Mouse (Mus musculus) stomach, postnatal 0 days (tissue): ENCODE measurements at regions not wholly inside any gene's neighbourhood (a gene's known extent, or its start where the extent isn't known, plus 50 kb on each side); places are given as distances from the start of the nearest gene placed in this dataset.

Experiments
- ATAC-seq: fragments of 200-750 bp; cut with Nextera tagmentation; 2 replicates; pipeline ENCODE4 v1.8.0; 2017; ENCODE audit not compliant: low FRiP score, low TSS enrichment
- DNase-seq: peaks from one replicate; pipeline ENCODE4 v3.0.0-alpha.2; 2016; ENCODE audit warnings: low spot score
- H3K27ac ChIP-seq: fragments of 300-500 bp; sonication (generic); replicated peaks from 2 replicates; pipeline ENCODE4 v1.5.1; 2014; ENCODE audit warnings: mild to moderate bottlenecking, control low read depth
- H3K27me3 ChIP-seq: fragments of 300-500 bp; sonication (generic); 2 replicates; pipeline ENCODE4 v1.6.1; 2014; ENCODE audit warnings: low read length; ENCODE audit not compliant: control insufficient read depth, insufficient read depth
- H3K36me3 ChIP-seq: fragments of 300-500 bp; sonication (generic); 2 replicates; pipeline ENCODE4 v1.6.1; 2014; ENCODE audit warnings: low read length, mixed read lengths; ENCODE audit not compliant: control insufficient read depth, insufficient read depth
- H3K4me1 ChIP-seq: fragments of 300-500 bp; sonication (generic); replicated peaks from 2 replicates; pipeline ENCODE4 v1.6.1; 2014; ENCODE audit warnings: antibody characterized with exemption; ENCODE audit not compliant: control insufficient read depth, insufficient read depth
- H3K4me2 ChIP-seq: fragments of 300-500 bp; sonication (generic); replicated peaks from 2 replicates; pipeline ENCODE4 v1.6.1; 2014; ENCODE audit warnings: low read depth, mild to moderate bottlenecking, control low read depth, moderate library complexity
- H3K4me3 ChIP-seq: fragments of 300-500 bp; sonication (generic); 2 replicates; pipeline ENCODE4 v1.5.1; 2014; ENCODE audit warnings: low read depth, low read length, control low read depth
- H3K9ac ChIP-seq: fragments of 300-500 bp; sonication (generic); 2 replicates; pipeline ENCODE4 v1.6.1; 2014; ENCODE audit warnings: mild to moderate bottlenecking, low read length, control low read depth, mixed read lengths
- H3K9me3 ChIP-seq: fragments of 300-500 bp; sonication (generic); 2 replicates; pipeline ENCODE4 v1.6.1; 2016; ENCODE audit warnings: low read length; ENCODE audit not compliant: control insufficient read depth
- CTCF ChIP-seq: IDR thresholded peaks from 2 replicates; pipeline ENCODE4 v1.5.1; 2016; ENCODE audit warnings: antibody characterized with exemption, low read depth, mild to moderate bottlenecking, moderate library complexity
- EP300 ChIP-seq: optimal IDR thresholded peaks from 2 replicates; pipeline ENCODE3; 2016; ENCODE audit warnings: antibody characterized with exemption
- WGBS: fragments of 180-500 bp; shearing (Covaris S2); extraction: QIAGEN DNeasy Blood & Tissue Kit; methylation state at CpG from one replicate; pipeline ENCODE4 v1.1.7; 2014; 5-methylcytosine and 5-hydroxymethylcytosine counted together

DNA sequence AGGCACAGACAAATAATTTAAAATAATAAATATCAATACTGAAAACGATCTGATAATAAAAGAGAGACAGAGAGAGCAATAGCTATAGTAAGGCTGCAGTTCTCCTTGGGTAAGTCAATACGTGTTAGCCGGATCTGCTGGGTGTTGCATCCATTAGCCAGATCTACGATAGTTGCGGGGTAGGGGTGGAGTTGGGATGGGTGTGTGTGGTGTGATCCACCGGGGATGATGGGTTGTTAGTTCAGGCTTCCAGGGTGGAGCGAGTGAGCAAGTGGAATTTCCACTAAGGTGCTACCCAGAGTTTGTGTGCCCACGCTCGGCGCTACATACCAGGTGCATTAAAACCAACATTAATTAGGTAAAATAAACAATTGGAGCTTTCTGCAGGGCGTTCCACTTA lies 160.2 kb downstream of the Icos start:
- no peak for TF ChIP-seq CTCF
- TF ChIP-seq EP300 = no peak
- Histone ChIP-seq H3K27ac (no peak overlapping the region), H3K36me3 (no peaks in the 10 kb centered on the region), H3K4me3 (no peak overlapping the region), H3K4me1 (no peaks in the 10 kb centered on the region; the same call in 1 of the 2 replicates), H3K9me3 (no peaks in the 10 kb centered on the region), H3K4me2 (no peak overlapping the region), H3K27me3 (no peaks in the 10 kb centered on the region), H3K9ac (no peak overlapping the region)
- WGBS = 54% methylated on average over 11 of the region's 11 CpGs
- DNase-seq (peak; percentile 34), ATAC-seq (0 out of 2 replicates have a peak, but pooled peaks have one; percentile 41)

DNA sequence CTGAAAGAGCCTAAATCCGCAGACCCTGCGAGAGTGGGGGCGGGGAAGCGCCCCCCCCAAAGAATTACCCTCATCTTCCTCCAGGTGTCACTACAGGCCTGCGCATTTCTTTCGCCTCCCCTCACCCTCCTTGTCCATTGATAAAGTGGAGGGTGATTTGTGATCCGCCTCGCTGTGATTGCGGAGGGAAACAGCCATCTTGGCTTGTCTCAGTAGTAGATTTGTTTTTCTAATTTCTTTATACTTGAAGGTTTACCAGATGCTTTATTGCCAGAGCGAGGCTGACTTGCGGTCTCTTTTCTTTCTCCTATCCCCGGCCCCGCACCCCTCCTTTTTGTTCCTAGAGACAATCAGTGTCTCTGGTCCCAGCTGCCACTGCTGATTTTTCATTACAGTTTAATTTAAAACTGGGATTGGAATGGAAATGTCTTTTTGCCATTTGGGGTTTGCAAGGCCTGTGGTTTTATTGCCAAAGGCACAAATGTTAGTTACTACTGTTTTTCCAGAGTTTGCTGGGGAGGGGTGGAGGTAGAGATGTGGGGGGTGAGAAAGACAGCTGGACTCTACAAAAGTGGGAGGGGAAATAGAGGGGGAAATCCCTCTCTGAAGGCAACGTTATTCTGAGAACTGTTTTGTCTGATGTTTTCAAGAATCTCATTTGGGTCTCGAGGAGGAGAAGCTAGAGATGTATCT lies 161.7 kb downstream of the Icos start:
- Histone ChIP-seq H3K4me3 (no peak overlapping the region), H3K4me1 (no peaks in the 10 kb centered on the region; the same call in 1 of the 2 replicates), H3K27ac (no peak overlapping the region), H3K36me3 (no peaks in the 10 kb centered on the region), H3K4me2 (peak overlapping the region; percentile 21), H3K27me3 (no peaks in the 10 kb centered on the region), H3K9ac (no peak overlapping the region), H3K9me3 (no peaks in the 10 kb centered on the region)
- TF ChIP-seq EP300 (no peak), CTCF (peak; percentile 80)
- 22% methylated on average over 15 of the region's 15 CpGs for WGBS
- ATAC-seq (no peak), DNase-seq (peak; percentile 49)

DNA sequence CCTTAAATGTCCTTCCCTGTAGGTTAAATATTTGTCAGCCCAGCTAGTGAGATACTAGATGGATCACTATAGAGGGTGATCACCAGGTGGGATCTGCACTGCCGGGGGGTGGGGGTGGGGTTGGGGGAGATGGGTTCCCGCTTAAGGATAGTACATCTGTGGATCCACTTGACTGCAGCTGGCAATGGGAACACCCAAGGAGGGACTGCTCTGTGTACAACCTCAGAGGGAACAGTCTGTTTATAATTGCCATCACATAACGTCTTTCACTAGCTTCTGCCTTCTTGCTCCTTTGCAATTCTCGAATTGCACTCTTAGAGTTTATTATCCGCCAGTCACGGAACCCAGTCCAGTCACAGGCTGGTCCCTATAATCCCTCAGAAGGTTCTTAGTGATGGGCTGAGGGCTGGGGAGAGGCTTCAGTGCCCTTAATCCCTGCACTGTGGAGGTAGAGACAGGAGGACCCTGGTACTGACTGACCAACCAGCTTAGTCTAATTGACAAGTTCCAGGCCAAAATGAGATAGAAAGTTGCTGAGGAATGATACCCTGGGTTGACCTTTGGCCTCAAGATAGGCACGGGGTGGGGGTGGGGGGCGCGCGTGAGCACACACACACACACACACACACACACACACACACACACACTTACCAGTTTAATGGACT lies 162.4 kb downstream of the Icos start:
- Histone ChIP-seq H3K36me3 (no peaks in the 10 kb centered on the region), H3K9me3 (no peaks in the 10 kb centered on the region), H3K4me2 (no peak overlapping the region), H3K27me3 (no peaks in the 10 kb centered on the region), H3K4me3 (no peak overlapping the region), H3K27ac (no peak overlapping the region), H3K4me1 (no peaks in the 10 kb centered on the region; the same call in 1 of the 2 replicates), H3K9ac (no peak overlapping the region)
- WGBS = 59% methylated on average over 10 of the region's 10 CpGs
- DNase-seq (no peak), ATAC-seq (no peak)
- no peak for TF ChIP-seq EP300
- TF ChIP-seq CTCF = no peak

DNA sequence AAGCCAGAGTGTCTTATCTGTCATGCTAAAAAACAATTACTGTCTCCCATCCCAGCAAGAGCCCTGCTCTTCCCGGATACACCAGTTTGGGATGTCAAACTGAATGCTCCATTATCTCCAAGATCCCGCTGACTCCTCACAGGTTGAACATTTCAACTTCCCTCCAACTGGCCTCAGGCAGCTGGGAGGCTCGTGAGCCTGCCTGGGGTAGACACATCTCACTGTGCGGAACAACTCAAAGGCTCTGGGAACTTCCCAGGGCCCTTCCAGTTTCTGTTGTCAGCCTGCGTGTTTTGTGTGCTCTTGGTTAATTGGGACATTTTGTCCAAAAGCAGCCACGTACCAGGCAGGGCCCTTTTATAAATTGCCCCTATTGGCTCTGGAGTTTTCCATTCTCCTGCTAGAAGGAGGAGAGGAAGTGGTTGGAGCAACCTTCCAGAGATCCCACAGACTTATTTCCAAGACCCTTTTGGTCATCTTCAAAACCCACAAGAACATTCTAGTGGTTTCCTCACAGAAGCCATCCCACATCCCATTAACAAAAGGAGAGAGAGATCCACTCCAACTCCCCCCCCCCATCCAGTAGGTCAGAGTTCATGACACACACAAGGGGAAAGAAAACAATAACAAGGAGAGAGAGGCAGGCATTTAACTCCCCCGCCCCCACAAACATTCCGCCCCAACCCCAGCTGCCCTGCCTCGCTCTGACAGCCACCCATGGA lies 163.3 kb downstream of the Icos start:
- no peak overlapping the region for H3K4me3 ChIP-seq
- H3K27ac ChIP-seq = 0 out of 2 replicates have a peak overlapping the region, but pooled peaks have one; percentile 3
- no peaks in the 10 kb centered on the region for H3K9me3 ChIP-seq
- H3K36me3 ChIP-seq = no peaks in the 10 kb centered on the region
- H3K4me1 ChIP-seq = no peaks in the 10 kb centered on the region; the same call in 1 of the 2 replicates
- ATAC-seq (no peak), DNase-seq (no peak)
- WGBS = 55% methylated on average over 9 of the region's 9 CpGs
- H3K9ac ChIP-seq = no peak overlapping the region
- H3K27me3 ChIP-seq = no peaks in the 10 kb centered on the region
- no peak for TF ChIP-seq EP300
- TF ChIP-seq CTCF = no peak
- H3K4me2 ChIP-seq = no peak overlapping the region

DNA sequence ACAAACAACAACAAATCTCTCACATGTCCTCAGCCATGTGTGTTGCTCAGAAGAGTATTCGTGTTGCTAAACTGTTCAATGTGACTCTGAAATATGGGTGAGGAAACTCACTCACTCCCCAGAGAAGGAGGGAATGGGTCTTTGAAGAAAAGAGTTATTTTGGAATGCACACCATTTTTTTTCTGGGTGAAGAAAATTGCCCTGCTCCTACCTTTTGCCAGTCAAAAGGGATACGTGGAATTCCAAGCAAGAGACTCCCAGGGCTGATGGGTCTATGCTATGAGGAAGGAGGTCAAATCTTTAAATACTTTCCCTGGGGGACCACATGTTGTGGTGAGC lies 163.8 kb downstream of the Icos start:
- Histone ChIP-seq H3K4me3 (no peak overlapping the region), H3K27me3 (no peaks in the 10 kb centered on the region), H3K9me3 (no peaks in the 10 kb centered on the region), H3K4me2 (no peak overlapping the region), H3K36me3 (no peaks in the 10 kb centered on the region), H3K9ac (no peak overlapping the region), H3K4me1 (no peaks in the 10 kb centered on the region; the same call in 1 of the 2 replicates), H3K27ac (no peak overlapping the region)
- WGBS = 66% methylated on average over 2 of the region's 2 CpGs
- TF ChIP-seq CTCF (no peak), EP300 (no peak)
- DNase-seq = no peak
- ATAC-seq = no peak

DNA sequence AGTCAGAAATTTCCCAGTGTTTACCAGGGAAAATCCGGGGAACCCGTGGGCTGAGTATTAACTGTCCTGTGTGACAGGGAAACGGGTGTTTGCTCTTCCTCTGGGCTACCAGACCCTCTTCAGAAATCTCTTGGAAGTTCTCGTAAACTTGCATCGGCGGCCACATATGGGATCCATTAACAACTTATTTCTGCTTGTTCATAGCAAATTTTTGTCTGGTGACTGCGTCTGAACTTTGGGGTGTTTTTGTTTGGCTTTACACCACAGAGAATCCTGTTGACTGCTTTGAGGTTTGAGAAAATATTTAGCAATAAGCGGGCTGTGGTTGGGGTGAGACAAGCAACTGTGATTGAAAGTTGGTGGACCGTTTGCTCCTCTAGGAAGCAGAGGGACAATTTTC lies 164.2 kb downstream of the Icos start:
- no peak for TF ChIP-seq CTCF
- Histone ChIP-seq H3K27ac (no peak overlapping the region), H3K9ac (no peak overlapping the region), H3K27me3 (no peaks in the 10 kb centered on the region), H3K4me3 (no peak overlapping the region), H3K9me3 (no peaks in the 10 kb centered on the region), H3K36me3 (no peaks in the 10 kb centered on the region), H3K4me2 (no peak overlapping the region), H3K4me1 (no peaks in the 10 kb centered on the region; the same call in 1 of the 2 replicates)
- DNase-seq = no peak
- ATAC-seq = no peak
- WGBS = 50% methylated on average over 9 of the region's 9 CpGs
